Mouse (Mus musculus): ENCODE results near the gene Aebp2. TPM values are rescaled to one million over a fixed set of nuclear protein-coding genes. Genes with fewer than 3 reads are reported as not detected.
"Not testable (repeated sequence)": the region's sequence is repeated elsewhere in the genome, so short reads cannot be mapped to it uniquely, and the experiment has no call there.

Aebp2 gene
- polyA plus RNA-seq (2015; fragmentation: Nextera tagmentation; extraction: Ambion mirVana): 3.5 and 3.7 TPM in 2 replicates

DNA sequence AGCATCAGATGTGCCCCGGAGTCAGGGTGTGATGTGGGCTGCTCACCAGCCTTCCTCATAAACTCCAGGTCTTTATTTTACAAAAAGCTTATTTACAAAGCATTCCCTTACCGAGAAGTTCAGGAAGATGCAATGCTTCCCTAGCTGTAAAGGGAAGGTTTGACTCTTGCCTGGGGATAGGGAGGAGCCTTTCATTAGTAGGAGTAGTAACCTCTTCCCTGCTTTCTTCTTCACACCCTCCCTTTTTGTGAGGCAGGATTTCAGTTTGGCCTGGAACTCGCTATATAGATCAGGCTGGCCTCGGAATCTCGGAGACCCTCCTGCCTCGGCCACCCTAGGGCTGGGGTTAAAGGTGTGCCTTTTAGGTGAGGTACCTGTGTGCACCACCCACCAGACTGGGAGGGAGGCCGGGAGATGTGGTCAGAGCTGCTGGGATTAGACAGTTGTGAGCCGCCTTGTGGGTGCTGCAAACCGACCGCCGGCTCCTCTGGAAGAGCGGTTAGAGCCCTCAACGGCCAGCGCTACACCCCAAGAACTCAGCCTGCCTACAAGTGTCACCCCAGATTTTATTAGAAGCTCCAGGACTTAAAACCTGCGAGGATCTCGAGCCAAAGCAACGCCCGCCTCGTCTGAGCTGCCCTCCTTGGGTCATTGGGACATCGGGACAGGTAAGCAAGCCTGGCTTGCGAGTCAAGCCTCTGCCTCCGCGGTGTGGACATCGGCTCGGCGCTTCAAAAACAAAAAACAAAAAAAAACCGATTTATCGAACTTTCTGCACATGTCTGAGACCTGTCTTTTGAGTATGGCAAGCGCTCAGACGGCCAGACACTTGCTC, at the start of gene Aebp2:
Aebp2 (plus strand) TSS at position 273 of the 835 bp plus-strand sequence.
- DNase-seq: no peak
- peak; percentile 44 for ATAC-seq
- Histone ChIP-seq H3K36me3 (replicated peaks; ENCODE audit: insufficient read depth, low read length) (no peaks in the 10 kb centered on the region), H3K27ac (ENCODE audit: low read depth) (peak within 1 kb of the TSS; percentile 86), H3K4me2 (ENCODE audit: low read depth, low read length) (peak within 1 kb of the TSS; percentile 96), H3K4me3 (ENCODE audit: low read depth, low read length) (peak within 1 kb of the TSS; percentile 73), H3K9ac (replicated peaks) (peak within 1 kb of the TSS; percentile 97), H3K4me1 (ENCODE audit: insufficient read depth) (peaks cover 20% of the 10 kb centered on the region), H3K27me3 (ENCODE audit: insufficient read depth, low read length) (no peaks in the 10 kb centered on the region), H3K9me3 (ENCODE audit: low read length) (no peaks in the 10 kb centered on the region)
- no peak for TF ChIP-seq CTCF (IDR thresholded peaks at IDR 0.05; ENCODE audit: low read depth)
- TF ChIP-seq EP300 (IDR thresholded peaks at IDR 0.05; ENCODE audit: low read depth): no peak
- 50% methylated on average over 30 of the region's 30 CpGs for WGBS (ENCODE audit: insufficient replicate concordance)

DNA sequence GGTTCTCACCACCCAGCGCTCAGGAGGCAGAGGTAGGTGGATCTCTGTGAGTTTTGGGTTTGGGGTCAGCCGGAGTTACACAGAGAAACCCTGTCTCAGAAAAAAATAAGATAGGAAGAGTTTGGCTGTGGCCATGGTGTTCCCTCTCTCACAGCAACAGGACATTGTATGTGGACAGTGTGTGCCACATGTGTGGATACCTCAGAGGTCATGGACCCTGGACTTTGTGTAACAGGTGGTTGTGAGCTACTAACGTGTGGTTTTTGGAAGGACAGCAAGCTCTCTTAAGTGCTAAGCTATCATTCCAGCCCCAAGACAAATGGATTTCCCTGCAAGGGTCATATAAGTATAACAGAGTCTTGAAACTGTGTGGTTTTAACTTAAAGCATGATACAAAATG, 47.5 kb upstream of the Aebp2 start:
- no peak overlapping the region for H3K4me2 ChIP-seq (ENCODE audit: low read depth, low read length)
- H3K9ac ChIP-seq (replicated peaks): no peak overlapping the region
- no peaks in the 10 kb centered on the region for H3K27me3 ChIP-seq (ENCODE audit: insufficient read depth, low read length)
- TF ChIP-seq EP300 (IDR thresholded peaks at IDR 0.05; ENCODE audit: low read depth): peak; percentile 33; the same call in 1 of the 2 replicates
- TF ChIP-seq CTCF (IDR thresholded peaks at IDR 0.05; ENCODE audit: low read depth): no peak
- H3K4me1 ChIP-seq (ENCODE audit: insufficient read depth): peaks cover 6% of the 10 kb centered on the region
- no peaks in the 10 kb centered on the region for H3K36me3 ChIP-seq (replicated peaks; ENCODE audit: insufficient read depth, low read length)
- peak overlapping the region; percentile 85 for H3K27ac ChIP-seq (ENCODE audit: low read depth)
- ATAC-seq (peak; percentile 65), DNase-seq (no peak)
- H3K9me3 ChIP-seq (ENCODE audit: low read length): no peaks in the 10 kb centered on the region
- no peak overlapping the region for H3K4me3 ChIP-seq (ENCODE audit: low read depth, low read length)
- WGBS (ENCODE audit: insufficient replicate concordance): 60% methylated on average over 3 of the region's 3 CpGs

DNA sequence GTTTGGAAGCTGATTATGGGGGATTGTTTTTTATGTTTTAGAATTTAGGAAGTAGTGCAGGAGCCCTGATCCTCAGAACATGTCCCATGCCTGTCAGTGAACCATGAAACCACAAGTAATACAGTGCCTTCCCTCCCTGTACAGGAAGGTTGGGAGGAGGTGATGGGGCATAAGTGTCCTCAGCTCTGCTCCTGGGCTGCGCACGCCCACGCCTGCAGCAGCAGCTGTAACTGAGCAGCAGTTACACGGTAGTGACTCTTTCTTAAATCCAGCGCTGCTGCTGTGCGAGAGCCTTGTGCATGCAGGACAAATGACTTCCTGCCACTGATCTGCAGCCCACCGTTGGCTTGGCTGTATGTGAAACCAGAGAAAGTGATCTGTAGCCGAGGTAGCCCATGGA, 46.3 kb upstream of the Aebp2 start:
- H3K4me2 ChIP-seq (ENCODE audit: low read depth, low read length): no peak overlapping the region
- ATAC-seq: no peak
- WGBS (ENCODE audit: insufficient replicate concordance): 48% methylated on average over 8 of the region's 8 CpGs

DNA sequence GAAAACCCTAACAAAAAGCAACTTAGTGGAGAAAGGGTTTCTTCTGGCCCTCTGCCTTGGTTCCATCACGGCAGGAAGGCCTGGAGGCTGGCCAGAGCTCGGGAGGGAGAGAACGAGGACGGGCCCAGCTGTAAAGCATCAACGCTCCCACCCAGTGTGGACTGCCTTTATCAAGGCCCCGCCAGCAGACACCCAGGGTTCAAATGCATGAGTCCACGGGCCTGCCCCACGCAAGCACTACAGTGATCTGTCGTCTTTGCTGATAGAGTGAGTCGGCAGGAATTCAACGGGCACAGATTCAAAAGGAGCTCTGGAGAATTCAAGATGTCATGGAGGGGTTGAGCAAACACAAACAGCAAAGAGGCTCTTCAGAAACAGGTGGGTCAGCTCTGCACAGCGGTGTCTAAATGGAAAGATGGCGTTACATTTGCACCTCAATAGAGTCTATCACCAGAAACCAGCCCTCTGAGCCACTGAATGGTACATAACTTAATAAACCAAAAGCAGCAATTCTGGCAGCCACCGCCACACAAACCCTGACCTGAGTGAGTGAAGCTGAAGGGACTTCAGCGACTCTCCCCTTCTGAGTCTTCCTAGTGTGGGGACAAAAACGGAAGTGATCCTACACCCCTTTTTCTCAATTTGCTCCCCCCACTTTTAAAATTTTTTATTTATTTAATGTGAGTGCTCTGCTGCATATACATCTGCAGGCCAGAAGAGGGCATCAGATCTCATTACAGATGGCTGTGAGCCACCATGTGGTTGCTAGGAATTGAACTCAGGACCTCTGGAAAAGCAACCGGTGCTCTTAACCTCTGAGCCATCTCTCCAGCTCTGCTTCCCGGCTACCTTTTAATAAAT, 45.3 kb upstream of the Aebp2 start:
- no peak overlapping the region for H3K27ac ChIP-seq (ENCODE audit: low read depth)
- no peaks in the 10 kb centered on the region for H3K27me3 ChIP-seq (ENCODE audit: insufficient read depth, low read length)
- peaks cover 4% of the 10 kb centered on the region; the same call in 1 of the 2 replicates for H3K36me3 ChIP-seq (replicated peaks; ENCODE audit: insufficient read depth, low read length)
- H3K9me3 ChIP-seq (ENCODE audit: low read length): no peaks in the 10 kb centered on the region
- ATAC-seq (no peak), DNase-seq (no peak)
- no peak overlapping the region for H3K4me2 ChIP-seq (ENCODE audit: low read depth, low read length)
- H3K9ac ChIP-seq (replicated peaks): no peak overlapping the region
- H3K4me1 ChIP-seq (ENCODE audit: insufficient read depth): peaks cover 6% of the 10 kb centered on the region
- 75% methylated on average over 18 of the region's 18 CpGs for WGBS (ENCODE audit: insufficient replicate concordance)
- TF ChIP-seq EP300 (IDR thresholded peaks at IDR 0.05; ENCODE audit: low read depth) (no peak), CTCF (IDR thresholded peaks at IDR 0.05; ENCODE audit: low read depth) (peak; percentile 32)
- no peak overlapping the region for H3K4me3 ChIP-seq (ENCODE audit: low read depth, low read length)

More for the DNA sequence above, 46.3 kb upstream of the Aebp2 start:
- DNase-seq: no peak
- peaks cover 4% of the 10 kb centered on the region; the same call in 1 of the 2 replicates for H3K36me3 ChIP-seq (replicated peaks; ENCODE audit: insufficient read depth, low read length)
- H3K9me3 ChIP-seq (ENCODE audit: low read length): no peaks in the 10 kb centered on the region
- no peak overlapping the region for H3K9ac ChIP-seq (replicated peaks)
- H3K27me3 ChIP-seq (ENCODE audit: insufficient read depth, low read length): no peaks in the 10 kb centered on the region
- H3K4me1 ChIP-seq (ENCODE audit: insufficient read depth): peaks cover 6% of the 10 kb centered on the region
- TF ChIP-seq EP300 (IDR thresholded peaks at IDR 0.05; ENCODE audit: low read depth): no peak
- TF ChIP-seq CTCF (IDR thresholded peaks at IDR 0.05; ENCODE audit: low read depth): no peak
- H3K4me3 ChIP-seq (ENCODE audit: low read depth, low read length): no peak overlapping the region
- no peak overlapping the region for H3K27ac ChIP-seq (ENCODE audit: low read depth)

DNA sequence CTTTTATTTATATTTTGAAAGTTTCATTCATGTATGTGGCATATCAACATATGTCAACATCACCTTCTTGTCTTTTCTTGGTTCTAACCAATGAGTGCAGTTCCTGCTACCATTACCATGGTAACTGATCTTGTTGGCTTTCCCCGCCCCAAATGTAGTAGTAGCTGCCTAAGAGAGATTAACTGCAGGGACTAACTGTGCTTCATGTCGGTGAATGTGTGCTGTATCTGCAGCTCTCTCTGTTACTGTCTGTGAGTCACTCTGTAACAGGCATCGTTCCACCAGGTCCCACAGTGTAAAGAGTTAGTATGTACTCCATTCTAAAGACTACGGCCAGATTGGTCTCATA, 44.7 kb upstream of the Aebp2 start:
- no peaks in the 10 kb centered on the region for H3K27me3 ChIP-seq (ENCODE audit: insufficient read depth, low read length)
- H3K9me3 ChIP-seq (ENCODE audit: low read length): no peaks in the 10 kb centered on the region
- H3K9ac ChIP-seq (replicated peaks): no peak overlapping the region
- 74% methylated on average over 4 of the region's 4 CpGs for WGBS (ENCODE audit: insufficient replicate concordance)
- H3K36me3 ChIP-seq (replicated peaks; ENCODE audit: insufficient read depth, low read length): peaks cover 4% of the 10 kb centered on the region; the same call in 1 of the 2 replicates
- no peak overlapping the region for H3K4me2 ChIP-seq (ENCODE audit: low read depth, low read length)
- no peak for TF ChIP-seq CTCF (IDR thresholded peaks at IDR 0.05; ENCODE audit: low read depth)
- no peak for TF ChIP-seq EP300 (IDR thresholded peaks at IDR 0.05; ENCODE audit: low read depth)
- DNase-seq: no peak
- H3K4me1 ChIP-seq (ENCODE audit: insufficient read depth): peaks cover 6% of the 10 kb centered on the region
- no peak overlapping the region for H3K27ac ChIP-seq (ENCODE audit: low read depth)
- H3K4me3 ChIP-seq (ENCODE audit: low read depth, low read length): no peak overlapping the region
- ATAC-seq: no peak

DNA sequence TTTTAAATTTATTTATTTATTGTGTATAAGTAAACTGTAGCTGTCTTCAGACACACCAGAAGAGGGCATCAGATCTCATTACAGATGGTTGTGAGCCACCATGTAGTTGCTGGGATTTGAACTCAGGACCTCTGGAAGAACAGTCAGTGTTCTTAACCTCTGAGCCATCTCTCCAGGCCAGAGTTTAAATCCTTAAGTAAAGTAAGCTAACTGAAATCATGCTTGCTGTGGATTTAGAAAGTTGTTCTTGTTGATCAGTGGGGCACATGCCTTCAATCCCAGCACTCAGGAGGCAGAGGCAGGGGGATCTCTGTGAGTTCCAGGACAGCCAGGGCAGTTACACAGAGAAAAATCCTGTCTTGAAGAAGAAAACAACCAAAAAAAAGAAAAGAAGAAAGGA, 43.5 kb upstream of the Aebp2 start:
- H3K36me3 ChIP-seq (replicated peaks; ENCODE audit: insufficient read depth, low read length); H3K27ac ChIP-seq (ENCODE audit: low read depth); DNase-seq; ATAC-seq; H3K9me3 ChIP-seq (ENCODE audit: low read length); H3K27me3 ChIP-seq (ENCODE audit: insufficient read depth, low read length); H3K4me1 ChIP-seq (ENCODE audit: insufficient read depth); H3K4me3 ChIP-seq (ENCODE audit: low read depth, low read length); H3K4me2 ChIP-seq (ENCODE audit: low read depth, low read length); H3K9ac ChIP-seq (replicated peaks): not testable (repeated sequence)
